Mouse (Mus musculus): Measurements from ENCODE around the gene Ttc25. TPM values are rescaled to one million over a fixed set of nuclear protein-coding genes. Genes with fewer than 3 reads are reported as not detected.
"Not testable (repeated sequence)": the region's sequence is repeated elsewhere in the genome, so short reads cannot be mapped to it uniquely, and the experiment has no call there.

The Ttc25 gene
- total RNA-seq, 2 experiments from 2014 or later, result 0.58 to 0.93 TPM

GRCm38 (mm10) chr11:100595533-100595932, 50.1 kb downstream of the Ttc25 start:
- no peak for DNase-seq
- intact Hi-C loops (cut with DNase I), result no loop called here

- no peak for DNase-seq
- intact Hi-C loops (cut with DNase I), result no loop called here
Measured at GRCm38 (mm10) chr11:100598074-100598473, 52.7 kb downstream of the Ttc25 start.

GRCm38 (mm10) chr11:100601372-100601771, 56.0 kb downstream of the Ttc25 start:
- intact Hi-C loops (cut with DNase I), result no loop called here
- DNase-seq, result no peak

GRCm38 (mm10) chr11:100603155-100603554, 57.7 kb downstream of the Ttc25 start:
- intact Hi-C loops (cut with DNase I), result no loop called here

GRCm38 (mm10) chr11:100603813-100604212, 58.4 kb downstream of the Ttc25 start:
- no peak for DNase-seq
- intact Hi-C loops (cut with DNase I), result no loop called here

More at GRCm38 (mm10) chr11:100603155-100603554, 57.7 kb downstream of the Ttc25 start:
- DNase-seq, result no peak

- DNase-seq, result no peak
- intact Hi-C loops (cut with DNase I), result loop anchor here (5.0 kb wide), 1 partner anchor 32 kb away; the partner anchor contains the start of gene Cnp
Measured at GRCm38 (mm10) chr11:100604321-100605005, 59.1 kb downstream of the Ttc25 start.

- intact Hi-C loops (cut with DNase I), result loop anchor here (5.0 kb wide), 1 partner anchor 33 kb away; the partner anchor contains the start of gene Cnp
Measured at GRCm38 (mm10) chr11:100605451-100605850, 60.0 kb downstream of the Ttc25 start.

GRCm38 (mm10) chr11:100607121-100607520, 61.7 kb downstream of the Ttc25 start:
- no peak for DNase-seq
- intact Hi-C loops (cut with DNase I), result loop anchor here (5.0 kb wide), 1 partner anchor 35 kb away; the partner anchor contains the start of gene Cnp

More at GRCm38 (mm10) chr11:100605451-100605850, 60.0 kb downstream of the Ttc25 start:
- no peak for DNase-seq

- no peak for DNase-seq
- intact Hi-C loops (cut with DNase I), result loop anchor here (5.0 kb wide), 1 partner anchor 36 kb away; the partner anchor contains the start of gene Cnp
Measured at GRCm38 (mm10) chr11:100608796-100609195, 63.4 kb downstream of the Ttc25 start.

GRCm38 (mm10) chr11:100609355-100609996, 64.1 kb downstream of the Ttc25 start:
- intact Hi-C loops (cut with DNase I), result loop anchor here (5.0 kb wide), 1 partner anchor 37 kb away; the partner anchor contains the start of gene Cnp

GRCm38 (mm10) chr11:100609997-100610680, 64.7 kb downstream of the Ttc25 start:
- no peak for DNase-seq
- intact Hi-C loops (cut with DNase I), result loop anchor here (5.0 kb wide), 1 partner anchor 38 kb away; the partner anchor contains the start of gene Cnp

More at GRCm38 (mm10) chr11:100609355-100609996, 64.1 kb downstream of the Ttc25 start:
- peak; percentile 37 for DNase-seq

- intact Hi-C loops (cut with DNase I), result no loop called here
- peak; percentile 28 for DNase-seq
Measured at GRCm38 (mm10) chr11:100611627-100612026, 66.2 kb downstream of the Ttc25 start.

- no peak for DNase-seq
- intact Hi-C loops (cut with DNase I), result no loop called here
Measured at GRCm38 (mm10) chr11:100613241-100613640, 67.8 kb downstream of the Ttc25 start.

GRCm38 (mm10) chr11:100616332-100616731, 70.9 kb downstream of the Ttc25 start:
- DNase-seq, result no peak
- intact Hi-C loops (cut with DNase I), result no loop called here

GRCm38 (mm10) chr11:100616836-100617235, 71.4 kb downstream of the Ttc25 start:
- intact Hi-C loops (cut with DNase I); DNase-seq: not testable (repeated sequence)

- no peak for DNase-seq
- intact Hi-C loops (cut with DNase I), result no loop called here
Measured at GRCm38 (mm10) chr11:100617480-100617879, 72.1 kb downstream of the Ttc25 start.

- intact Hi-C loops (cut with DNase I), result no loop called here
- DNase-seq, result peak; percentile 71
Measured at GRCm38 (mm10) chr11:100618761-100619484, 73.5 kb downstream of the Ttc25 start, which contains the start of gene Nkiras2. Nkiras2 (plus strand) TSS chr11:100619244.

- intact Hi-C loops (cut with DNase I), result no loop called here
- DNase-seq, result peak; percentile 99
Measured at GRCm38 (mm10) chr11:100619485-100619975, 74.1 kb downstream of the Ttc25 start.

GRCm38 (mm10) chr11:100619982-100620381, 74.6 kb downstream of the Ttc25 start, which contains the start of gene Dnajc7:
Dnajc7 (minus strand) TSS chr11:100620168.
- intact Hi-C loops (cut with DNase I), result no loop called here
- DNase-seq, result no peak

Measured in left cerebral cortex, postnatal 4 days (tissue).